In the genomic region with DNA sequence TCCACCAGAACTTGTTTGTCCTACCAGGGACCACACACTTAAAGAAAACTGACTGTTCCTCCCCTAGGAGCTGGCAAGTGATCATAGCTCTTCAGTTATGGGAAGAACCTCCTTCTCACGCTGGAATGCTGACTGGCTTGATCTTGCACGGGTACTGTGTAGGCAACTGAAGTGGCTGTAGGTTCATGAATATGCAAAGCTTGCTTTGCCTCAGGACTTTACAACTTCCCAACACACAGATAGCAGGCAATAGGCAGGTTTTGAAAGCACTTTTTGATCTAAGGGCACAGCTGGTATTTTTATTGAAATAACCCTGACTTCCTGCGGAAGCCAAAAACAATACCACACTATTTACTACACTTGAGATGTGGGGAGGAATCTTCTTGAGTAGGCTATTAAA, we compare ENCODE assay signal across 26 mouse cellular contexts. TPM values are rescaled to one million over a fixed set of nuclear protein-coding genes. Genes with fewer than 3 reads are reported as not detected.
A peak's percentile ranks its signal among the peaks of the same experiment; 100 is the strongest.
DNase-seq lines count a peak whose midpoint lies in the region; ATAC-seq and TF ChIP-seq lines count a peak whose summit lies in the region.
"Had no signal": no experiment of that assay in that cellular context is flagged by ENCODE, and none has a peak within 500 bp of the region (broad histone marks: within the 10 kb centered on the region; RNA-seq: fewer than 3 reads in every experiment).

No protein-coding gene starts in this region.

- H3K27ac ChIP-seq in kidney, adult 2 months (ENCODE audit: insufficient read depth, low read depth, low read length) = no peak overlapping the region
- H3K27ac ChIP-seq: embryonic facial prominence, embryonic 13.5 days; embryonic facial prominence, embryonic 15.5 days; forebrain, embryonic 10.5 days; forebrain, embryonic 12.5 days had no signal

- H3K4me1 ChIP-seq in kidney, adult 2 months (ENCODE audit: control insufficient read depth, insufficient read depth, low read length) = no peaks in the 10 kb centered on the region
- H3K4me1 ChIP-seq: embryonic facial prominence, embryonic 13.5 days; embryonic facial prominence, embryonic 15.5 days; forebrain, embryonic 12.5 days had no signal

- no peak for TF ChIP-seq CTCF in kidney, adult 2 months (conservative IDR thresholded peaks at IDR 0.05; ENCODE audit: insufficient read depth, insufficient read length, low read depth, low read length)

- H3K4me3 ChIP-seq in kidney, adult 2 months (ENCODE audit: insufficient read depth, low read depth, low read length) = no peak overlapping the region
- H3K4me3 ChIP-seq: embryonic facial prominence, embryonic 13.5 days; embryonic facial prominence, embryonic 15.5 days; erythroblast, embryonic 14.5 days; forebrain, embryonic 10.5 days; forebrain, embryonic 12.5 days had no signal

- H3K36me3 ChIP-seq in kidney, adult 2 months (ENCODE audit: control insufficient read depth, insufficient read depth, low read length) = no peaks in the 10 kb centered on the region
- H3K36me3 ChIP-seq: embryonic facial prominence, embryonic 13.5 days; embryonic facial prominence, embryonic 15.5 days; forebrain, embryonic 10.5 days; forebrain, embryonic 12.5 days had no signal

- ATAC-seq in megakaryocyte-erythroid progenitor cell, adult 5-6 weeks (replicated peaks; ENCODE audit: low FRiP score, low TSS enrichment, poor library complexity, severe bottlenecking) = no peak
- ATAC-seq: CD4-positive, CD25-positive, alpha-beta regulatory T cell, adult 4 months; forebrain, embryonic 14.5 days; forebrain, embryonic 16.5 days had no signal

- TF ChIP-seq POLR2A in kidney, adult 2 months (IDR thresholded peaks at IDR 0.05; ENCODE audit: low read depth, low read length) = no peak

- H3K27me3 ChIP-seq in kidney, adult 2 months (replicated peaks; ENCODE audit: control insufficient read depth, insufficient read depth, low read length) = no peaks in the 10 kb centered on the region
- H3K27me3 ChIP-seq: CH12.LX; embryonic facial prominence, embryonic 13.5 days; embryonic facial prominence, embryonic 15.5 days; forebrain, embryonic 12.5 days had no signal

- WGBS in kidney, adult 2 months = 58% methylated on average over 3 of the region's 3 CpGs

- DNase-seq in kidney, adult 2 months = peak; percentile 1
- DNase-seq in kidney, postnatal 36 days = no peak
- DNase-seq in ES-CJ7 (ENCODE audit: low read depth, low spot score) = peak; percentile 33
- peak; percentile 64 for DNase-seq in ZHBTc4 (ENCODE audit: low read depth, low spot score)
- DNase-seq: adrenal gland, adult 2 months; adrenal gland, postnatal 10 days; adrenal gland, postnatal 25 days; B cell, adult 2 months; cerebellum, adult 11 months; cerebellum, adult 18-20 months; cerebellum, adult 8-10 months; cerebellum, adult 9-11 months; cerebellum, postnatal 14 days; cerebellum, postnatal 36 days; embryo, embryonic 11 days had no signal

RNA-seq across cellular contexts. Expression of a gene that starts 3.3 kb away (rescaled TPM):
- polyA plus RNA-seq in kidney, adult 2 months (2012; rRNA removed) = 0.46 and 0.86 TPM in 2 replicates
- total RNA-seq in megakaryocyte-erythroid progenitor cell, adult 5-6 weeks (2014; fragmentation: Nextera tagmentation) = 1.2 and 1.9 TPM in 2 replicates
- 2.0 and 2.3 TPM in 2 replicates for total RNA-seq in megakaryocyte-erythroid progenitor cell, adult 5-6 weeks (2017)
- polyA plus RNA-seq: erythroblast, embryonic 14.5 days had no signal

RNA-seq across cellular contexts. Expression of a gene that starts 31.5 kb away (rescaled TPM):
- polyA plus RNA-seq in kidney, adult 2 months (2012; rRNA removed) = 1.0 and 1.8 TPM in 2 replicates
- total RNA-seq in megakaryocyte-erythroid progenitor cell, adult 5-6 weeks (2014; fragmentation: Nextera tagmentation) = 0.45 TPM in 1 of 2 replicates, not detected in the other
- 1.0 and 1.2 TPM in 2 replicates for total RNA-seq in megakaryocyte-erythroid progenitor cell, adult 5-6 weeks (2017)
- total RNA-seq: MEL had no signal
- polyA plus RNA-seq: erythroblast, embryonic 14.5 days had no signal

Comparison
In these comparisons a context has a peak if more than half of its experiments do, and no peak if none do; other contexts are left out.
1. DNase-seq: peak in kidney, adult 2 months (single experiment), ES-CJ7 (single experiment) and ZHBTc4 (single experiment); none in kidney, postnatal 36 days (0 of 2).